Mouse (Mus musculus) limb, embryonic 14.5 days (tissue): ENCODE measurements at regions not wholly inside any gene's neighbourhood (a gene's known extent, or its start where the extent isn't known, plus 50 kb on each side); places are given as distances from the start of the nearest gene placed in this dataset.

Experiments
- ATAC-seq: fragments of 200-750 bp; cut with Nextera tagmentation; 2 replicates; pipeline ENCODE4 v1.8.0; 2017; ENCODE audit warnings: low read depth, moderate number of reproducible peaks, moderate TSS enrichment; ENCODE audit not compliant: low FRiP score
- DNase-seq: peaks from one replicate; pipeline ENCODE4 v3.0.0-alpha.2; 2015; ENCODE audit warnings: low spot score
- H3K27ac ChIP-seq: fragments of 300-500 bp; sonication (generic); replicated peaks from 2 replicates; pipeline ENCODE4 v1.5.1; 2014; ENCODE audit warnings: low read depth, mild to moderate bottlenecking, low read length, moderate library complexity, mixed read lengths
- H3K27me3 ChIP-seq: fragments of 300-500 bp; sonication (generic); 2 replicates; pipeline ENCODE4 v1.6.1; 2014; ENCODE audit warnings: low read length, mixed read lengths; ENCODE audit not compliant: control insufficient read depth, insufficient read depth
- H3K36me3 ChIP-seq: fragments of 300-500 bp; sonication (generic); 2 replicates; pipeline ENCODE4 v1.6.1; 2014; ENCODE audit warnings: mild to moderate bottlenecking, low read length, moderate library complexity, mixed read lengths; ENCODE audit not compliant: control insufficient read depth, insufficient read depth
- H3K4me1 ChIP-seq: fragments of 300-500 bp; sonication (generic); 2 replicates; pipeline ENCODE4 v1.6.1; 2014; ENCODE audit warnings: antibody characterized with exemption, low read length, mixed read lengths; ENCODE audit not compliant: control insufficient read depth, insufficient read depth
- H3K4me2 ChIP-seq: fragments of 300-500 bp; sonication (generic); replicated peaks from 2 replicates; pipeline ENCODE4 v1.6.1; 2014; ENCODE audit warnings: low read depth, mild to moderate bottlenecking, low read length, moderate library complexity; ENCODE audit not compliant: severe bottlenecking
- H3K4me3 ChIP-seq: fragments of 300-500 bp; sonication (generic); replicated peaks from 2 replicates; pipeline ENCODE4 v1.5.1; 2014; ENCODE audit warnings: low read length
- H3K9ac ChIP-seq: fragments of 300-500 bp; sonication (generic); 2 replicates; pipeline ENCODE4 v1.6.1; 2014; ENCODE audit warnings: mild to moderate bottlenecking, low read depth, low read length, moderate library complexity; ENCODE audit not compliant: severe bottlenecking
- H3K9me3 ChIP-seq: fragments of 300-500 bp; sonication (generic); 2 replicates; pipeline ENCODE4 v1.6.1; 2016; ENCODE audit warnings: low read length; ENCODE audit not compliant: control insufficient read depth
- POLR2A ChIP-seq: fragments of 200-500 bp; IDR thresholded peaks from 2 replicates; pipeline ENCODE4 v1.8.0; 2012; ENCODE audit warnings: inconsistent platforms, mild to moderate bottlenecking, moderate library complexity, borderline replicate concordance; ENCODE audit not compliant: insufficient read depth, insufficient read length; ENCODE audit errors: extremely low read depth
- WGBS: fragments of 180-500 bp; shearing (Covaris S2); extraction: QIAGEN DNeasy Blood & Tissue Kit; methylation state at CpG from one replicate; pipeline ENCODE4 v1.1.7; 2014; 5-methylcytosine and 5-hydroxymethylcytosine counted together

DNA sequence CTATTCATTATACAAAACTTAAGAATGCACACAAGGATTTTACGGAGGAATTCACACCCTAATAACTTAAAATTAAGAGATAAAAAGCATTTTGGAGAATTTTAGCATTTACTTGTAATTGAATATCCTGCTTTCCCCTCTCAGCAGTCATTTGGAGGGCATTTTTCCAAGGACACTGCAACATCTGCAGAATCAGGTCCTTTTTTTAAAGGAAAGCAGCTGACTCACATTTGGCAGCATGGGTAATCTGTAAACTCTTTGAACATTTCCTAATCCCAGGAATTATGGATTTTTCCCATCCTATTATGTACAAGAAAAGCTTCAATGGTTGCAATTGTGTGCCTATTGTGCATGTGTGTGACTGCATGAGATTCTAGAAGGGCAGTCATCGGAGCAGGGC is 112.0 kb downstream of the Gm19410 start:
- H3K9ac ChIP-seq, result no peak overlapping the region
- TF ChIP-seq POLR2A, result no peak
- DNase-seq (no peak), ATAC-seq (no peak)
- H3K4me2 ChIP-seq, result no peak overlapping the region
- H3K4me3 ChIP-seq, result no peak overlapping the region
- no peaks in the 10 kb centered on the region for H3K9me3 ChIP-seq
- peaks cover 12% of the 10 kb centered on the region; the same call in 1 of the 2 replicates for H3K4me1 ChIP-seq
- H3K36me3 ChIP-seq, result no peaks in the 10 kb centered on the region
- H3K27ac ChIP-seq, result no peak overlapping the region
- no peaks in the 10 kb centered on the region for H3K27me3 ChIP-seq
- 83% methylated on average over 2 of the region's 2 CpGs for WGBS

DNA sequence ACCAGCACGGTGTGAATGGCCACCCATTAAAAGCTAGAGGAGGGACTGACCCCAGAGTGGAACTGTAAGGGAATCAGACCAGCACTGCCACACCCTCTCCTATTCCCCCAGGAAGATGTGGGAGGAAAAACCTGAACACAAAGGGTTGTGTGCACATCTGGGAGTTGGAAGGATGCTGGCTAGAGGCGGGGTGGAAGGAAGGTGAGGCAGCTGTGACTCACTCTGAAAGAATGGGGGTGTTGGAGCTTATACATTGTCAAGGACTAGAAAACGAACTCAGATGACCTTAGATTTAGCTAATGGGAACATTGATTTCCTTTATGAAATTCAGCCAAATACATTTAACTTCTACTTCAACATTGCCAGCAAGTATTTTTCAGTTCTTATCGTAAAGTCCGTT is 116.2 kb downstream of the Gm19410 start:
- Histone ChIP-seq H3K9me3 (no peaks in the 10 kb centered on the region), H3K4me1 (peaks cover 10% of the 10 kb centered on the region; the same call in 1 of the 2 replicates), H3K9ac (no peak overlapping the region), H3K4me3 (no peak overlapping the region), H3K4me2 (no peak overlapping the region), H3K27ac (no peak overlapping the region), H3K36me3 (no peaks in the 10 kb centered on the region), H3K27me3 (no peaks in the 10 kb centered on the region)
- 55% methylated on average over 5 of the region's 5 CpGs for WGBS
- TF ChIP-seq POLR2A, result no peak
- no peak for DNase-seq
- ATAC-seq, result no peak

DNA sequence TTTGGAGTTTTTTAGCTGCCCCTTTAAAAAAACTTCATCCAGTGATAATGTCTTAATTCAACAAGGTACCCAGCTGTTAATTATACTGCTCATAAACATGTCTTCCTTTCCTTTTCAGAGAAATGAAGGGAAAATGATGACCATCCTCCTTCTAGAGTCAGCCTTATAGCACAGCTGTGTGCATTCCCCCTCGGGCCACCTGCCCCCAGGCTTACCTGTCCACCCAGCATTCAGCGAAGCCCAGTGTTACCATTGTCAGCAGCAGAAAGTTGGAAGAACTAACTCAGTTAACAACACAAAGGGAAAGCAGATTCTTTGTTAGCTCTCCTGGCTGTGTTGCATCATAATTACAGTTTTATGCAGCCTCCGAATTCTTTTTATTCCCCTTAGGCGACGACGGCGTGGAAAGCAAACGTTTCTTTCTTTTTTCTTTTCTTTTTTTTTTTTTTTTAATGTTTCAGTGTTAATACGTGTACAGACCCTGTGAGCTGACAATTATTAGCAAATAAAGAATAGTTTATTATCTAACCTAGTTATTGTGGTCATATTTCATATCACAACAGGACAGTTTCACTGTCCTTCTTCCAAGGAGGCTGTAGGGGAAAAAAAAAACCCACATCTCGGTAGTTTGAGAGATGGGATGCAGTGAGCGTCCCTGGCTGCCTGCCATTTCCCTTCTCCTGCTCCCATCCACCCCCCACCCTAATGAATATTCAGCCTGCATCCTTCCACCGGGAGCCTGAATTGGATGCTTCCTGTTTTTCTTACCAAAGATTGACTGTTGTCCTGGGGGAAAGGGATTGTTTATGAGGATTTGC is 117.3 kb downstream of the Gm19410 start:
- 18% methylated on average over 12 of the region's 12 CpGs for WGBS
- Histone ChIP-seq H3K4me2 (no peak overlapping the region), H3K4me1 (peaks cover 6% of the 10 kb centered on the region; the same call in 1 of the 2 replicates), H3K27me3 (no peaks in the 10 kb centered on the region), H3K27ac (no peak overlapping the region), H3K4me3 (no peak overlapping the region), H3K36me3 (no peaks in the 10 kb centered on the region), H3K9ac (no peak overlapping the region), H3K9me3 (no peaks in the 10 kb centered on the region)
- TF ChIP-seq POLR2A, result no peak
- peak; percentile 78 for DNase-seq
- ATAC-seq, result no peak; the same call in 1 of the 2 replicates

DNA sequence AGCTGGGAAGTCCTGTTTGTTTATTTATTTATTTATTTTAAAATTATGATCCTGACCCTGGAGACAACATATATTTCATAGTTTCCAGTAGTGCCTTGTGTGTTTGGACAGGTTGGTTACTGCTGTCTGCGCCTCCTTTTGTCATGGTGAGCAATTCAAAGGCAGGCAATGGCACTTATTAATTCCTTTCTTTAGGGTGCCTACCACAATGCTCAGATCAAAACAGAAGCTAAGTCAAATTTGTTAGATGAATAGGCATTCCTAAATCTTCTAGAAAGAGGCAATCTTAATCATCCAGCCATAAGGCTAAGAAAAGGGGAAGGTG is 117.8 kb downstream of the Gm19410 start:
- 72% methylated on average over 1 of the region's 1 CpGs for WGBS
- Histone ChIP-seq H3K9me3 (no peaks in the 10 kb centered on the region), H3K36me3 (no peaks in the 10 kb centered on the region), H3K27ac (no peak overlapping the region), H3K27me3 (no peaks in the 10 kb centered on the region), H3K4me2 (no peak overlapping the region), H3K4me1 (peaks cover 6% of the 10 kb centered on the region; the same call in 1 of the 2 replicates), H3K4me3 (no peak overlapping the region), H3K9ac (no peak overlapping the region)
- DNase-seq (no peak), ATAC-seq (no peak)
- TF ChIP-seq POLR2A, result no peak

DNA sequence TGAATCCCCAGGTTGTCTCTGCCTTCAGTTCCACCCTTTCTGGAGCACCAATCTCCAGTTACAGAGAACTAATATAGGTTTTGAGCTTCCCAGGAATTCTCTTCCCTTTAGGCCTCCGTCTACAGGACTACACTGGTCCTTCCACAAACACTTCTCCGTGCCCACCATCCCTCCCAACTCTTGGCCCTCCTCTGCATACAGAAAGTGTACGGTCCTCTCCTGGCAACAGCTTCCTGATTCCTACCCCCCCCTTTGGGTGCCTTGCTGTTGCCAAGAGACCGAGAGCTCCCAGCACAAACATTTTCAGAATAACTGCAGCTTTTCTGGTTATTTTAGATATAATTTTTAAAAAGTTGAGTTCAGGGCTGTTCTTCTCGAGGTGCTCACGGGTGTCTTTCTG is 119.0 kb downstream of the Gm19410 start:
- Histone ChIP-seq H3K4me3 (no peak overlapping the region), H3K27me3 (no peaks in the 10 kb centered on the region), H3K36me3 (no peaks in the 10 kb centered on the region), H3K4me1 (peaks cover 6% of the 10 kb centered on the region; the same call in 1 of the 2 replicates), H3K27ac (no peak overlapping the region), H3K9me3 (no peaks in the 10 kb centered on the region), H3K4me2 (no peak overlapping the region), H3K9ac (no peak overlapping the region)
- DNase-seq (no peak), ATAC-seq (no peak)
- no peak for TF ChIP-seq POLR2A
- WGBS, result 85% methylated on average over 6 of the region's 6 CpGs
